Mouse (Mus musculus): ENCODE measurements at regions not wholly inside any gene's neighbourhood (a gene's known extent, or its start where the extent isn't known, plus 50 kb on each side); places are given as distances from the start of the nearest gene placed in this dataset.

DNA sequence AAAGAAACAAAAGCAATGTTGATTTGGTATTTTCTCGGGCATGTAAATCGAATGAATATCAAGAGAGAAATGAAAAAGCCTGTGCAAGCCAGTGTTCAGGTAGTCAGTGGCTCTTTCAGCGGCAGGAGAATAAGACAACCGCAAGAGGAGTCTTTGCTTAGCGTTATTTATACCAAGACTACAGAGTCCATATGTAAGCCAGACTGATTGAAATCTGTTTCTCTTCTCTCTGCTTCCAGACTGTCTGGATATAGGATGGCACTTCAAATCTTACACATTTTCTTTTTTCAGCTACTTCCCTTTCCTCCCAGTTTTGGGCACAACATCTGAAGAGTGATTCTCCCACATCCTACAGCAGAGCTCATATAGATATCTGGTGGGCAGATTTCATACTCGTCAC lies 105.9 kb upstream of the Tmco5 start:
- H3K27me3 ChIP-seq (ENCODE audit: control insufficient read depth, insufficient read depth, low read length, poor library complexity, severe bottlenecking) = no peaks in the 10 kb centered on the region
- no peak overlapping the region for H3K9ac ChIP-seq (ENCODE audit: low read depth, poor library complexity, severe bottlenecking)
- no peaks in the 10 kb centered on the region for H3K4me1 ChIP-seq (ENCODE audit: control insufficient read depth, insufficient read depth, low read length)
- H3K4me3 ChIP-seq (ENCODE audit: low read depth, low read length) = no peak overlapping the region
- no peak overlapping the region for H3K27ac ChIP-seq (ENCODE audit: insufficient read depth, low read length)
- H3K36me3 ChIP-seq (ENCODE audit: control insufficient read depth, insufficient read depth, low read length, poor library complexity, severe bottlenecking) = no peaks in the 10 kb centered on the region
- no peaks in the 10 kb centered on the region for H3K9me3 ChIP-seq (replicated peaks; ENCODE audit: control insufficient read depth, insufficient read depth, low read length, poor library complexity, severe bottlenecking)
- TF ChIP-seq POLR2A (IDR thresholded peaks at IDR 0.05; ENCODE audit: insufficient read depth, low read length) = no peak

- Histone ChIP-seq H3K4me1 (ENCODE audit: control insufficient read depth, insufficient read depth, low read length) (no peaks in the 10 kb centered on the region), H3K4me3 (ENCODE audit: low read depth, low read length) (no peak overlapping the region), H3K27ac (ENCODE audit: insufficient read depth, low read length) (no peak overlapping the region), H3K27me3 (ENCODE audit: control insufficient read depth, insufficient read depth, low read length, poor library complexity, severe bottlenecking) (no peaks in the 10 kb centered on the region), H3K9ac (ENCODE audit: low read depth, poor library complexity, severe bottlenecking) (no peak overlapping the region), H3K36me3 (ENCODE audit: control insufficient read depth, insufficient read depth, low read length, poor library complexity, severe bottlenecking) (no peaks in the 10 kb centered on the region), H3K9me3 (replicated peaks; ENCODE audit: control insufficient read depth, insufficient read depth, low read length, poor library complexity, severe bottlenecking) (no peaks in the 10 kb centered on the region)
- TF ChIP-seq CTCF (IDR thresholded peaks at IDR 0.05; ENCODE audit: low read depth, low read length) (no peak), EP300 (IDR thresholded peaks at IDR 0.05; ENCODE audit: insufficient read depth, low read depth, low read length) (no peak), POLR2A (IDR thresholded peaks at IDR 0.05; ENCODE audit: insufficient read depth, low read length) (no peak)
Observed at GRCm38 (mm10) chr2:116800141-116800540, 78.3 kb upstream of the Tmco5 start.

GRCm38 (mm10) chr2:116801578-116801977 lies 76.9 kb upstream of the Tmco5 start:
- Histone ChIP-seq H3K4me1 (ENCODE audit: control insufficient read depth, insufficient read depth, low read length) (no peaks in the 10 kb centered on the region), H3K9me3 (replicated peaks; ENCODE audit: control insufficient read depth, insufficient read depth, low read length, poor library complexity, severe bottlenecking) (no peaks in the 10 kb centered on the region), H3K27ac (ENCODE audit: insufficient read depth, low read length) (no peak overlapping the region), H3K27me3 (ENCODE audit: control insufficient read depth, insufficient read depth, low read length, poor library complexity, severe bottlenecking) (no peaks in the 10 kb centered on the region), H3K36me3 (ENCODE audit: control insufficient read depth, insufficient read depth, low read length, poor library complexity, severe bottlenecking) (no peaks in the 10 kb centered on the region), H3K4me3 (ENCODE audit: low read depth, low read length) (no peak overlapping the region), H3K9ac (ENCODE audit: low read depth, poor library complexity, severe bottlenecking) (no peak overlapping the region)
- TF ChIP-seq EP300 (IDR thresholded peaks at IDR 0.05; ENCODE audit: insufficient read depth, low read depth, low read length) (no peak), CTCF (IDR thresholded peaks at IDR 0.05; ENCODE audit: low read depth, low read length) (no peak), POLR2A (IDR thresholded peaks at IDR 0.05; ENCODE audit: insufficient read depth, low read length) (no peak)

- no peak overlapping the region for H3K27ac ChIP-seq (ENCODE audit: insufficient read depth, low read length)
- H3K9me3 ChIP-seq (replicated peaks; ENCODE audit: control insufficient read depth, insufficient read depth, low read length, poor library complexity, severe bottlenecking) = no peaks in the 10 kb centered on the region
- H3K4me3 ChIP-seq (ENCODE audit: low read depth, low read length) = no peak overlapping the region
- TF ChIP-seq CTCF (IDR thresholded peaks at IDR 0.05; ENCODE audit: low read depth, low read length) = no peak
- TF ChIP-seq POLR2A (IDR thresholded peaks at IDR 0.05; ENCODE audit: insufficient read depth, low read length) = no peak
- no peak for TF ChIP-seq EP300 (IDR thresholded peaks at IDR 0.05; ENCODE audit: insufficient read depth, low read depth, low read length)
- H3K27me3 ChIP-seq (ENCODE audit: control insufficient read depth, insufficient read depth, low read length, poor library complexity, severe bottlenecking) = no peaks in the 10 kb centered on the region
- no peak overlapping the region for H3K9ac ChIP-seq (ENCODE audit: low read depth, poor library complexity, severe bottlenecking)
- no peaks in the 10 kb centered on the region for H3K4me1 ChIP-seq (ENCODE audit: control insufficient read depth, insufficient read depth, low read length)
- no peaks in the 10 kb centered on the region for H3K36me3 ChIP-seq (ENCODE audit: control insufficient read depth, insufficient read depth, low read length, poor library complexity, severe bottlenecking)
Observed at GRCm38 (mm10) chr2:116807207-116807606, 71.3 kb upstream of the Tmco5 start.

- no peak overlapping the region for H3K9ac ChIP-seq (ENCODE audit: low read depth, poor library complexity, severe bottlenecking)
- TF ChIP-seq POLR2A (IDR thresholded peaks at IDR 0.05; ENCODE audit: insufficient read depth, low read length) (no peak), CTCF (IDR thresholded peaks at IDR 0.05; ENCODE audit: low read depth, low read length) (no peak), EP300 (IDR thresholded peaks at IDR 0.05; ENCODE audit: insufficient read depth, low read depth, low read length) (no peak)
- no peak overlapping the region for H3K4me3 ChIP-seq (ENCODE audit: low read depth, low read length)
- H3K27ac ChIP-seq (ENCODE audit: insufficient read depth, low read length) = no peak overlapping the region
- no peaks in the 10 kb centered on the region for H3K4me1 ChIP-seq (ENCODE audit: control insufficient read depth, insufficient read depth, low read length)
- no peaks in the 10 kb centered on the region for H3K27me3 ChIP-seq (ENCODE audit: control insufficient read depth, insufficient read depth, low read length, poor library complexity, severe bottlenecking)
- no peaks in the 10 kb centered on the region for H3K9me3 ChIP-seq (replicated peaks; ENCODE audit: control insufficient read depth, insufficient read depth, low read length, poor library complexity, severe bottlenecking)
- no peaks in the 10 kb centered on the region for H3K36me3 ChIP-seq (ENCODE audit: control insufficient read depth, insufficient read depth, low read length, poor library complexity, severe bottlenecking)
Observed at GRCm38 (mm10) chr2:116807636-116808035, 70.9 kb upstream of the Tmco5 start.

GRCm38 (mm10) chr2:116808113-116808512 lies 70.4 kb upstream of the Tmco5 start:
- Histone ChIP-seq H3K9me3 (replicated peaks; ENCODE audit: control insufficient read depth, insufficient read depth, low read length, poor library complexity, severe bottlenecking) (no peaks in the 10 kb centered on the region), H3K27ac (ENCODE audit: insufficient read depth, low read length) (no peak overlapping the region), H3K36me3 (ENCODE audit: control insufficient read depth, insufficient read depth, low read length, poor library complexity, severe bottlenecking) (no peaks in the 10 kb centered on the region), H3K27me3 (ENCODE audit: control insufficient read depth, insufficient read depth, low read length, poor library complexity, severe bottlenecking) (no peaks in the 10 kb centered on the region), H3K9ac (ENCODE audit: low read depth, poor library complexity, severe bottlenecking) (no peak overlapping the region), H3K4me3 (ENCODE audit: low read depth, low read length) (no peak overlapping the region), H3K4me1 (ENCODE audit: control insufficient read depth, insufficient read depth, low read length) (no peaks in the 10 kb centered on the region)
- TF ChIP-seq CTCF (IDR thresholded peaks at IDR 0.05; ENCODE audit: low read depth, low read length) (no peak), EP300 (IDR thresholded peaks at IDR 0.05; ENCODE audit: insufficient read depth, low read depth, low read length) (no peak), POLR2A (IDR thresholded peaks at IDR 0.05; ENCODE audit: insufficient read depth, low read length) (no peak)
